Mouse (Mus musculus) macrophage (primary cell): Measurements from ENCODE around the gene Abhd14a. TPM values are rescaled to one million over a fixed set of nuclear protein-coding genes. Genes with fewer than 3 reads are reported as not detected.

Experiments
- H3K27ac ChIP-seq: fragments of 350-480 bp; formaldehyde crosslinking; 2 replicates; pipeline ENCODE4 v1.9.0; 2021
- H3K36me3 ChIP-seq: fragments of 350-480 bp; formaldehyde crosslinking; 2 replicates; pipeline ENCODE4 v1.9.0; 2021; ENCODE audit errors: inconsistent target
- H3K4me3 ChIP-seq: fragments of 350-480 bp; formaldehyde crosslinking; 2 replicates; pipeline ENCODE4 v1.9.0; 2021; ENCODE audit errors: inconsistent target
- H3K79me2 ChIP-seq: fragments of 350-480 bp; formaldehyde crosslinking; 2 replicates; pipeline ENCODE4 v1.9.0; 2021; ENCODE audit errors: inconsistent target
- WGBS: methylation state at CpG from one replicate; pipeline ENCODE4 v1.1.7; 2026; ENCODE audit warnings: inconsistent platforms; ENCODE audit not compliant: missing documents; 5-methylcytosine and 5-hydroxymethylcytosine counted together
- polyA plus RNA-seq: library from polyadenylated mRNA; stranded (reverse); fragments of 250-400 nt; gene quantifications from 3 replicates; pipeline ENCODE4 v1.2.4, GENCODE M21; 2018; ENCODE audit warnings: inconsistent platforms

Gene Abhd14a
- polyA plus RNA-seq, 1 experiment from 2014 or later, result 3.5 TPM

DNA sequence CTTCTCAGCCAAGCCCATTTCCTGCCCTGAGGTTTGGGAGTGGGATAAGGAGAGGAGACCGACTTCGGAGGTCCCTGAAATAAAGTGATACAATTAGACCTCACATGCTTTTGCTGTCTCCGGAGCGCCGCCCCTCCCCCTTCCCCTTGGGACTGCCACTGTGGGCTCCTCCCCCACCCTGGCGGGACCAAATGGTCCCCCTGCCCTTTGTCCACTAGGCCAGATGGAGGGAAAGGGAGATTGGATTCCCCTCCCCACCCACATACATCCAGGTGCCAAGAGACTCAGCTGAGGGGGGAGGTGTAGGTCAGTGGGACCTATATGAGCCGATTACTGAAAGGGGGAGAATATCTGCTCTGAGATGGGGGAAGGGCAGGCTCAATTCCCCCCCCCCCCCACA lies 5.3 kb upstream of the Abhd14a start:
- Histone ChIP-seq H3K36me3 (no peaks in the 10 kb centered on the region), H3K79me2 (no peaks in the 10 kb centered on the region), H3K27ac (no peak overlapping the region), H3K4me3 (no peak overlapping the region)
- 88% methylated on average over 6 of the region's 7 CpGs for WGBS

DNA sequence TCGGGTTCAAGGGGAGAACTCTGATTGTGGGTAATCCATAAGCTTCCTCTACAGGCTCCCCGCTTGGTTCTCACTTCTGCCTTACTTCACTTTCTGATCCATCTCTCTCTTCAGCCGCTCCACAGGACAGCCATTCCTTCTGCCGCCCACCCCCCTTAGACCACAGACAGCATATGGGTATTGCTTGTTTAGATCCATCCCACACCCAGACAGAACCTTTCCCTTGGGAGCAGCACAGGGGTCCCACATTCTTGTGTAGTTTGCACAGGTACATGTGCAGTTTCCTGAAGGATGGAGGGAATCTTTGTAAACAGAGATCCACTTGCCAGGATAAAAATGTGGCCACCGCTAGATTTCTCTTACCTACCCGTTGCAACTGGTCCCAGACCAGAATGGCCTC lies 4.9 kb upstream of the Abhd14a start:
- no peaks in the 10 kb centered on the region for H3K36me3 ChIP-seq
- no peaks in the 10 kb centered on the region for H3K79me2 ChIP-seq
- no peak overlapping the region for H3K27ac ChIP-seq
- no peak overlapping the region for H3K4me3 ChIP-seq
- 82% methylated on average over 6 of the region's 6 CpGs for WGBS

DNA sequence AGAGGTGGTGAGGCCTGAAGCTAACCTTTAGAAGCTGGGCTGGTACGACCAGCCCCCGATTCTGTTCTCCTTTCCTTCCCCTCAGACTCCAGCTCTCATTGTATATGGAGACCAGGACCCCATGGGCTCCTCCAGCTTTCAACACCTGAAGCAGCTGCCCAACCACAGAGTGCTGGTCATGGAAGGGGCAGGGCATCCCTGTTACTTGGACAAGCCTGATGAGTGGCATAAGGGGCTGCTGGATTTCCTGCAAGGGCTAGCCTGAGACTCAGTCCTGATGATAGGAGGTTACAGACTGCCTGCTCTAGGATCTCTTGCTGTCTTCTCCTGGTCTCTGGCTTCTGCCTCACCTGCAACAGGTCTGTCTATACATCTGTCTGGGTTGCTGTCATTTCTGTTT lies 4.4 kb upstream of the Abhd14a start:
- Histone ChIP-seq H3K4me3 (no peak overlapping the region), H3K79me2 (no peaks in the 10 kb centered on the region), H3K36me3 (no peaks in the 10 kb centered on the region), H3K27ac (no peak overlapping the region)
- WGBS, result 69% methylated on average over 2 of the region's 2 CpGs

DNA sequence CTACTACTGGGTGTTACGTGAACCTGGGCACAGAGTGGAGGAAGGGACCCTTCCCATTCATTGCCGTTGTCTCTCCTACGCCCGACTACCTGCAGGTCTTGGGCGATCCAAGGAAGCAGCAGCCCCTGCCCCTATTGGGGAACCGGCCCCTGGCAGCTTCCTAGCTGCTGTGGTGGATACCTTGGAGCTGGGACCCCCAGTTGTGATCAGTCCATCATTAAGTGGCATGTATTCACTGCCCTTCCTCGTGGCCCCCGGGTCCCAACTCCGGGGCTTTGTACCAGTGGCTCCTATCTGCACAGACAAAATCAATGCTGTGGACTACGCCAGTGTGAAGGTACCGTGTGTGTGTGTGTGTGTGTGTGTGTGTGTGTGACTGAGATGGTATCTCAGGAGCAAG lies 3.8 kb upstream of the Abhd14a start:
- Histone ChIP-seq H3K27ac (no peak overlapping the region), H3K79me2 (no peaks in the 10 kb centered on the region), H3K36me3 (no peaks in the 10 kb centered on the region), H3K4me3 (no peak overlapping the region)
- WGBS, result 91% methylated on average over 10 of the region's 11 CpGs

DNA sequence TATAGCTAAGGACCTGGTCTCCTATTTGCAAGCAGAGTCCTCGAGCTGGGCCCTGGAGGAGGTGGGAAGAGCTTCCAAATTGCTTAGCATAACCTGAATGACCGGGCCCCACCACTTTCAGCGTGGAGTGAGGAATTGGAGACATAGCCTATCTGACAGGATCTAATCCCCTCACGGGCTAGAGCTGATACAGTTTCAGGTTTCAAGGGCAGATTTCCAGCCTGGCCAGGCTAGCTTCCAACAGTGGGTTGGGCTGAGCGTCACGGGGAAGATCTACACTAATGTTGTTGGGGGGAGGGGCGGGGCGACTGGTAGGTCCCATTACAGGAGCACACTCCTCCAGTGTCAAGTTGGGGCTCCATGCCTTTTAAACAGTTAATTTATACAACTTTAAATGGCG lies 3.2 kb upstream of the Abhd14a start:
- Histone ChIP-seq H3K36me3 (no peaks in the 10 kb centered on the region), H3K79me2 (no peaks in the 10 kb centered on the region), H3K27ac (no peak overlapping the region), H3K4me3 (no peak overlapping the region)
- 90% methylated on average over 9 of the region's 9 CpGs for WGBS

DNA sequence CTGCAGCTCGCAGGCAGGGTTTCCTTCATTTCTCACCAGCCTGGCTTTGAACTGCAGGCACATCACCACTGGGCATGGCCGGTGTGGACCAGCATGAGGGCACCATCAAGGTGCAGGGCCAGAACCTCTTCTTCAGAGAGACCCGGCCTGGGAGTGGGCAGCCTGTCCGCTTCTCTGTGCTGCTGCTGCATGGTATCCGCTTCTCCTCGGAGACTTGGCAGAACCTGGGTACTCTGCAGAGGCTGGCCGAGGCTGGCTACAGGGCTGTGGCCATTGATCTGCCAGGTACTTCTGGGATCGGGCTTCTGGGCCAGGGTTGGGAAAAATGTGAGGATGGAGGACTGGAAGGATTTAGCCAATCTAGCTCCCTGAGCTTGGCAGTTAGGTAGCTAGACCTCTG lies 2.5 kb upstream of the Abhd14a start:
- Histone ChIP-seq H3K79me2 (no peaks in the 10 kb centered on the region), H3K4me3 (no peak overlapping the region), H3K27ac (no peak overlapping the region), H3K36me3 (no peaks in the 10 kb centered on the region)
- WGBS, result 94% methylated on average over 8 of the region's 8 CpGs

DNA sequence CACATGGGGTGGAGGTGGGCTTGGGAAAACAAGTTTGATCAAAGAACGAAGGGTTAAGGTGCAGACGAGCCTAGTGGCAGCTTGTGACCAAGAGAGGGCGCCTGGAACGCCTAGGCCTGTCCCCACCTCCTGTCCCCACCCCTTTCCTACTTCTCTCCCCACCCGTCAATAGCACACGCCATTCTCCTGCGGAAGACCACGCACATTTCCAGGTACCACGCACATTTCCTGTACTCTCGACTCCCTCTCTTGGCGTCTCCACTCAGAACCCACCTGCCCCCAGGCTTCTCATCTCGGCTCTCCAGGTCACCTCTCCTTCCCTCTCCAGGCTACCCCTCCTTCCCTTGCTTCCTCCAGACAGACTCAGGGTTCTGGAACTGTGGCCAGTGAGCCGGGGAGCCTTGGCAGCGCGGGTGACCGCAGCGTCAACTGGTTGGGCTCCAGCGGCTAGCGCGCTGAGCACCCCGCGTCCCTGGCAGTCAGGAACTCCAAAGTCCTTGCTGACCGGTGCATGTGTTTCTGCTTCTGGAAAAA lies 1.1 kb upstream of the Abhd14a start:
- H3K36me3 ChIP-seq, result no peaks in the 10 kb centered on the region
- peak overlapping the region; percentile 27; the same call in 1 of the 2 replicates for H3K27ac ChIP-seq
- WGBS, result 1% methylated on average over 23 of the region's 23 CpGs
- no peaks in the 10 kb centered on the region for H3K79me2 ChIP-seq
- peak overlapping the region; percentile 56 for H3K4me3 ChIP-seq

DNA sequence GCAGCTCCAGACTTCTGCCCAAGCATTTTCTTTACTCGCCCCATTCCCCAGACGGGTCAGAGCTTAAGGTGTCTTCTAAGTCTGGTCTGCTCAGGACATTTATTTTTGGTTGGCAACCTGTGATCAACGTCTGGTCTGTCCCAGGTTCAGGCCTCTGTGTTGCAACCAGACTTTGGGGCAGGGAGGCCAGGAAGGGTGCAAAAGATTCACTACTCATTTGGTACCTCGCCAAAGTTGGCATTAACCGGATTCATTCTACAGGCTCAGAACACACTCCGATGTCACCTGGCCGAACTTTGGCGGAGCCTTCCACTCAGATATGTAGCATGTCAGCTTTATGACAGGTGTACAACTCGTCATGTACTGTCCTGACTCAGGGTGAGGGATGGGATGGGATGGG lies 473 bp upstream of the Abhd14a start:
- H3K36me3 ChIP-seq, result no peaks in the 10 kb centered on the region
- WGBS, result 36% methylated on average over 9 of the region's 9 CpGs
- no peaks in the 10 kb centered on the region for H3K79me2 ChIP-seq
- H3K27ac ChIP-seq, result peak overlapping the region; percentile 27; the same call in 1 of the 2 replicates
- peak overlapping the region; percentile 56 for H3K4me3 ChIP-seq

DNA sequence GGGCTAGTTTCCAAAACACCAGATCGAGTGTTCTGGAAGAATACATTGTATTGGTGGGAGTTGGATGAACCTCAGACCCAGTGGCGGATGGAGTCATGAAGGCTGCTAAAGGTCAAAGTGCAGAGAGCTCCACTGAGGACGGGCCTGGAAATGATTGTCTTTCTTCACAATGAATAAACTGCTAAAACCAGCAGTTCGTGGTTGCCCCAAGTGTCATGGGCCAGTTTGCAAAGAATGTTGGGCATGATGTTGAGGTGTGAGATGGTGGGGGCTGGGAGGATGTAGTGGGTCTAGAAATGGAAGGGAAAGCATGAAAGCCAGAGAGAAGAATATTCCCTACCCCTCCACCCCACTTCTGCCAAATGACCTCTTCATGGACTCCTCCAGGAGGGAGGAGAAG lies 2.6 kb downstream of the Abhd14a start:
- Histone ChIP-seq H3K79me2 (no peaks in the 10 kb centered on the region), H3K36me3 (no peaks in the 10 kb centered on the region), H3K4me3 (no peak overlapping the region), H3K27ac (no peak overlapping the region)
- 91% methylated on average over 4 of the region's 4 CpGs for WGBS

DNA sequence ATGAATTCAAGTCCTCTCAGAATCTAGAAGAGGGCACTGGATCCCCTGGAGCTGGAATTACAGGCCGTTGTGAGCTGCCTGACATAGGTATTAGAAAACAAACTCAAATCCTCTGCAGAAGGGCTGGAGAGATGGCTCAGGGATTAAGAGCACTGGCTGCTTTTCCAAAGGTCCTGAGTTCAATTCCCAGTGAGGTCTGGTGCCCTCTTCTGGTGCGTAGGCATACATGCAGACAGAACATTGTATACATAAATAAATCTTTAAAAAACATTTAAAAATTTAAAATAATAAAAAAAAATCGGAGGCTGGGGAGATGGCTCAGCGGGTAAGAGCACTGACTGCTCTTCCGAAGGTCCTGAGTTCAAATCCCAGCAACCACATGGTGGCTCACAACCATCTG lies 4.8 kb downstream of the Abhd14a start:
- H3K79me2 ChIP-seq, result no peaks in the 10 kb centered on the region
- WGBS, result 97% methylated on average over 5 of the region's 5 CpGs
- no peak overlapping the region for H3K4me3 ChIP-seq
- H3K27ac ChIP-seq, result no peak overlapping the region
- H3K36me3 ChIP-seq, result no peaks in the 10 kb centered on the region

DNA sequence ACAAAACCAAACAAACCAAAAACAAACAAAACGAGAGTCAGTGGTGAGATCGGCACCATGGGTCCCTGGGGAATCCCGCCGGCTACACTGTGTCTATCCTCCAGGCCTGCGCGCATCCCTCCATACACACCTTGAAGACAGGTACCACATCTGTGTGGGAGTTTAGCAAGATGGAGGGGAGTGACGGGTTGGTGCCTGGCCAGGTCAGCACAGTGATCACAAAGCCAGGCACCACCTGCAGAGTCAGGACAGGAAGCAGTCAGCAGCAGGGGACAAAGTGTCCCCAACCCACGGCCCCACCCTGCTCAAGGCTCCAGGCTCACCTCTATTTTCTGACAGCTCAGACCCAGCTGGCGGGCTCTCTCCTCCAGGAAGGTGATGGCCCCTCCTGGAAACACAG lies 10.9 kb downstream of the Abhd14a start:
- WGBS, result 90% methylated on average over 9 of the region's 9 CpGs
- H3K36me3 ChIP-seq, result peaks cover 18% of the 10 kb centered on the region
- no peak overlapping the region for H3K27ac ChIP-seq
- no peaks in the 10 kb centered on the region for H3K79me2 ChIP-seq
- H3K4me3 ChIP-seq, result no peak overlapping the region

DNA sequence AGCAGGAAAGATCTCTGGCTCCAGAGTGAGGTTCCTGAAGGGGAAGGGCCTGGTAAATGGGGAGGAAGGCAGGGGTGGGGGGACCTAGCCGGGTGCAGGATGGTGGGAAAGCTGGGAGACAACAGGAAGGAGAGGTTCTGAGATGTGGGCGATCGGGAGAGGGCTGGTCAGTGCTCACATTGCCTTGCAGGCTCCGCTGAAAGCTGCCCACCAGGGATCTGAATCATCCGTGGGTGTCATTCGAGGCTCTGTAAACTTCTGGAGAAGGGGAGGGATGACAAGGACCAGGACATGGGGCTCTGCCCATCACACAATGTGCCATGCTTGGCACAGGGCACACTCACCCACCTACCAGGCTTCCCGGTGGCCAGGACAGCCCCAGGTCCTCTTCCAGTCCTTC lies 14.1 kb downstream of the Abhd14a start:
- Histone ChIP-seq H3K36me3 (peaks cover 21% of the 10 kb centered on the region), H3K4me3 (no peak overlapping the region), H3K27ac (no peak overlapping the region), H3K79me2 (peaks cover 13% of the 10 kb centered on the region)
- WGBS, result 82% methylated on average over 7 of the region's 7 CpGs

DNA sequence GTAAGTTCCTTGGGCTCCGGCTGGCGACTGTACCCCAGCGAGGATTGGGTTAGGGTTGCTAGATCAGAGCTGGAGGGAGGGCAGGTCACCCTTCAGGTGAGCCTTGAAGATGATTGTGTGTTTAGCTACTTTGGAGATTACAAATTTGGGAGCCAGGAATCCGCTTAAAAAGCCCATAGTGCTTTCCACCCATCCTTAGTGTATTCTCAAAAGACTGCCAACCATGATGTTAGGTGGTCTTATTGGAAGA lies 17.5 kb downstream of the Abhd14a start:
- H3K36me3 ChIP-seq, result peaks cover 21% of the 10 kb centered on the region
- 4% methylated on average over 4 of the region's 4 CpGs for WGBS
- peak overlapping the region; percentile 68 for H3K4me3 ChIP-seq
- peak overlapping the region; percentile 76 for H3K27ac ChIP-seq
- peaks cover 13% of the 10 kb centered on the region for H3K79me2 ChIP-seq

DNA sequence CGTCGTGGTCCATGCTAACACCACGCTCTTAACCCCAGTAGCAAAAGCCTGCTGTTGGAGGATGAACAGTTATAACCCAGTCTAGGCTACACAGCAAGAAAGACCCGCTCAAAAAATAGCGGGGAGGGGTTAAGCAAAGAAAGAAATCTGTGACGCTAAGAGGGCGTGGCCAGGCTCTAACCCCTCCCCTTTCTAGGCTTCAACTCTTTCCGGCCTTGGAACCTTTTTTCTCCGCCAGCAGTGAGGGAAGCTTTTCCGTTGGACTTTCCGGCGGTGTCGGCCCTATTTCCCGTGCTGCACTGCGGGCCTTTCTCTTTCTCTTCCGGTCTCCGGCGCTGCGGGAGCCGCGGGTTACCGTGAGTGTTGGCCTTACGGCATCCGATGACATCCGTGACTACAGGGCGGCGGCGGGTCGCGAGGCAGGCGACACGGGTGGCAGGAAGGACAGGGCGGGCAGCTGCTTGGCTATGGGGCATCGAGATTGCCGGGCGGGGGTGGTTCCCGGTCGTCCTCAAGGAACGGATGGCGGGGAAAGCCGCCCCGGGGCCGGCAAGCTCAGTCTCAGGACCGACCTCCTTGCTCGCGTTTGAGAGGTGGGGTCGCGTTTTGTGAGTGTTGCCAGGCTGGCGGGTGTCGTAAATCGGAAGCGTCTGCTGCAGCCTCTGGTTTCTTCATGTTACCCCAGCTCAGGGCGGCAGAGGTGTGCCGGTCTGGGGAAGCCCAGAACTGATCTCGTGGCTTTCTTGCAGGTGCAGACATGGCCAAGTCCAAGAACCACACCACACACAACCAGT lies 18.1 kb downstream of the Abhd14a start, which contains the start of gene Rpl29:
Gene Rpl29, plus strand, starts transcription at position 234 of the 794 bp plus-strand sequence.
- H3K79me2 ChIP-seq, result peaks cover 13% of the 10 kb centered on the region
- H3K36me3 ChIP-seq, result peaks cover 21% of the 10 kb centered on the region
- H3K4me3 ChIP-seq, result peak within 1 kb of the TSS; percentile 68
- WGBS, result 0% methylated on average over 53 of the region's 55 CpGs
- H3K27ac ChIP-seq, result peak within 1 kb of the TSS; percentile 76

DNA sequence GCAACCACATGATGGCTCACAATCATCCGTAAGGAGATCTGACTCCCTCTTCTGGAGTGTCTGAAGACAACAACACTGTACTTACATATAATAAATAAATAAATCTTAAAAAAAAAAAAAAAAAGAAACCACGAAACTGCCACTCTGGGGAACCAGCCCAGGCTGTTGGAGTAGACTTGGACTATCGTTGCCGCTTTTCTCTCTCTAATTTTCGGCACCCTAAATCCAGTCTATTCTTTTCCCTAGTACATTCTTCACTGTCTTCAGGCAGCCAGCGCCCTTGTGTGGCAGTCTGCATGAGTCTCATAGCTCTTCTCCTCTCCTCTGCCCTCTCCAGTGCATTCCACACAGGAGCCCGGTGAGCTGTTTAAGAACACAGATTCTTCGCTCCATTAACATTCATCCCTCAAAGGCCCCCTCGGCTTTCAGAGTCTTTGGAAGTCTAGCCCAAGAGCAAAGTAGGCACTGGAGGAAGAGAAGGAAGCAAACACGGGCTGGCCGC lies 18.7 kb downstream of the Abhd14a start:
- Histone ChIP-seq H3K36me3 (peaks cover 21% of the 10 kb centered on the region), H3K27ac (peak overlapping the region; percentile 76), H3K4me3 (peak overlapping the region; percentile 68), H3K79me2 (peaks cover 13% of the 10 kb centered on the region)
- 7% methylated on average over 10 of the region's 11 CpGs for WGBS

DNA sequence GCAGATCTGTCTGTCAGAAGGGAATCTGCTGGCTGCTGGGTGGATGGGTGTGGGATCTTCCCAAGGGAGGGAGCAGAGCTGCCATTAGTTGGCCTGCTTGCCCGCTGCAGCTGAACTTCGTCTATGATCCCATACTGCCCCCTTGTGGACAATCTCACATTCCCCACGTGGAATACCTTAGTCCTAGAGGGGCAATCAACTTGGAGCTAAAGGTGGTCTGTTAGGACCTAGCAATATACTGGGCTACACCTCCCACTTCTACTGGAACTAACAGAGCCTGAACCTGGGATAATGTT lies 25.7 kb downstream of the Abhd14a start:
- Histone ChIP-seq H3K4me3 (no peak overlapping the region), H3K79me2 (no peaks in the 10 kb centered on the region), H3K27ac (no peak overlapping the region), H3K36me3 (no peaks in the 10 kb centered on the region)
- WGBS, result 0% methylated on average over 3 of the region's 3 CpGs
